In the genomic region with DNA sequence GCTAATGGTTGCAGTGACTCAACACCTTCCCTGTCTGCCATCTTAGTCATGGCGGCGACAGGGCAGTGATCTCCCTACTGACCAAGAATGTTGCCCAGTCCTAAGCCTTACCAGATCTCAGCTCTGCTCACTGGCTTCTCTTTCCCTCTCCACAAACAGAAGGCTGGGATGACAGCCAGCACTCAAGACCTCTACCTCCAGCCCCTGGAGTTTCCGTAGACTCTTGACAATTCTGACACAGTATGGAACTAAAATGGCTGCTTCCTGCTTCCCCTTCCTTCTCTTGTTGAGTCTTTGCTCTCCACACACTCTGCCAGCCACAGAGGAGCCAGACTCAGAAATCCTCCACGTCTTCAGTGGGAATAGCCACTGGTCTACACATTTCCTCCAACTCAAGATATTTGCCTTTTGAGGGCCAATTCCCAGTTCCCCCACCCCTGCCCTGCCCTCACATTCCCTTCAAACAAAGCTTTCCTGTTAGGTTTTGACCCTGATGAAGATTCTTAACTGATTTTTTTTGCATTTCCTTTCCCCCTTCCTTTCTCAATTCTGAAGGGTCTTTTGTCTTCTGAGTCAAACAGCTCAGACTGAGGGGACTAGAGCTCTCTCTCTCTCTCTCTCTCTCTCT, we compare ENCODE assay signal across 7 mouse cellular contexts. TPM values are rescaled to one million over a fixed set of nuclear protein-coding genes. Genes with fewer than 3 reads are reported as not detected.
DNase-seq lines count a peak whose midpoint lies in the region; ATAC-seq and TF ChIP-seq lines count a peak whose summit lies in the region.

No protein-coding gene starts in this region.

- H3K4me3 ChIP-seq in liver, embryonic 11.5 days (ENCODE audit: low read depth, low read length): no peak overlapping the region
- H3K4me3 ChIP-seq in liver, postnatal 0 days (ENCODE audit: low read depth, low read length): no peak overlapping the region
- H3K4me3 ChIP-seq in embryonic facial prominence, embryonic 12.5 days: no peak overlapping the region
- no peak overlapping the region for H3K4me3 ChIP-seq in hindbrain, embryonic 12.5 days
- H3K4me3 ChIP-seq in neural tube, embryonic 14.5 days (ENCODE audit: low read depth, low read length): no peak overlapping the region

- peak overlapping the region; percentile 16; the same call in 1 of the 2 replicates for H3K27ac ChIP-seq in liver, embryonic 11.5 days (ENCODE audit: low read depth, low read length)
- no peak overlapping the region; the same call in 1 of the 2 replicates for H3K27ac ChIP-seq in liver, postnatal 0 days (ENCODE audit: low read depth)
- H3K27ac ChIP-seq in embryonic facial prominence, embryonic 12.5 days: peak overlapping the region; percentile 98
- H3K27ac ChIP-seq in hindbrain, embryonic 12.5 days: peak overlapping the region; percentile 91
- H3K27ac ChIP-seq in neural tube, embryonic 14.5 days (ENCODE audit: low read depth, low read length): peak overlapping the region; percentile 75

- H3K27me3 ChIP-seq in liver, embryonic 11.5 days (replicated peaks; ENCODE audit: control insufficient read depth, insufficient read depth, low read length): no peaks in the 10 kb centered on the region
- H3K27me3 ChIP-seq in liver, postnatal 0 days (ENCODE audit: insufficient read depth, low read length): no peaks in the 10 kb centered on the region
- H3K27me3 ChIP-seq in embryonic facial prominence, embryonic 12.5 days: no peaks in the 10 kb centered on the region
- H3K27me3 ChIP-seq in hindbrain, embryonic 12.5 days: no peaks in the 10 kb centered on the region
- H3K27me3 ChIP-seq in neural tube, embryonic 14.5 days (ENCODE audit: control insufficient read depth, insufficient read depth, low read length): no peaks in the 10 kb centered on the region

- TF ChIP-seq CTCF in liver, postnatal 0 days (IDR thresholded peaks at IDR 0.05; ENCODE audit: low read depth): no peak

- H3K9me3 ChIP-seq in liver, embryonic 11.5 days (ENCODE audit: control insufficient read depth, low read length): no peaks in the 10 kb centered on the region
- H3K9me3 ChIP-seq in liver, postnatal 0 days (ENCODE audit: low read length): no peaks in the 10 kb centered on the region
- no peaks in the 10 kb centered on the region for H3K9me3 ChIP-seq in embryonic facial prominence, embryonic 12.5 days
- H3K9me3 ChIP-seq in hindbrain, embryonic 12.5 days (replicated peaks): no peaks in the 10 kb centered on the region
- no peaks in the 10 kb centered on the region for H3K9me3 ChIP-seq in neural tube, embryonic 14.5 days (ENCODE audit: control insufficient read depth, low read length)

- TF ChIP-seq EP300 in liver, postnatal 0 days (IDR thresholded peaks at IDR 0.05; ENCODE audit: low read depth): no peak

- H3K36me3 ChIP-seq in liver, embryonic 11.5 days (ENCODE audit: control insufficient read depth, insufficient read depth, low read length): no peaks in the 10 kb centered on the region
- H3K36me3 ChIP-seq in liver, postnatal 0 days (replicated peaks; ENCODE audit: insufficient read depth, low read length): no peaks in the 10 kb centered on the region
- 0 out of 2 replicates have a peak, but pooled peaks cover 5% of the 10 kb centered on the region for H3K36me3 ChIP-seq in embryonic facial prominence, embryonic 12.5 days
- H3K36me3 ChIP-seq in hindbrain, embryonic 12.5 days: no peaks in the 10 kb centered on the region
- no peaks in the 10 kb centered on the region for H3K36me3 ChIP-seq in neural tube, embryonic 14.5 days (ENCODE audit: control insufficient read depth, insufficient read depth, low read length)

- H3K4me2 ChIP-seq in liver, embryonic 11.5 days: no peak overlapping the region
- H3K4me2 ChIP-seq in liver, postnatal 0 days (ENCODE audit: low read depth, low read length): no peak overlapping the region
- H3K4me2 ChIP-seq in embryonic facial prominence, embryonic 12.5 days (replicated peaks): no peak overlapping the region
- H3K4me2 ChIP-seq in hindbrain, embryonic 12.5 days (replicated peaks): no peak overlapping the region
- H3K4me2 ChIP-seq in neural tube, embryonic 14.5 days (ENCODE audit: low read depth, low read length): no peak overlapping the region

- WGBS in liver, embryonic 11.5 days: 77% methylated on average over 4 of the region's 4 CpGs
- WGBS in liver, postnatal 0 days (ENCODE audit: insufficient replicate concordance): 76% methylated on average over 4 of the region's 4 CpGs
- 64% methylated on average over 4 of the region's 4 CpGs for WGBS in embryonic facial prominence, embryonic 12.5 days
- 79% methylated on average over 4 of the region's 4 CpGs for WGBS in hindbrain, embryonic 12.5 days
- WGBS in neural tube, embryonic 14.5 days: 86% methylated on average over 4 of the region's 4 CpGs

- no peak for ATAC-seq in liver, embryonic 11.5 days (replicated peaks; ENCODE audit: low FRiP score)
- no peak for ATAC-seq in liver, postnatal 0 days
- ATAC-seq in embryonic facial prominence, embryonic 12.5 days (ENCODE audit: insufficient number of reproducible peaks, insufficient read depth, low FRiP score, low TSS enrichment): no peak
- ATAC-seq in hindbrain, embryonic 12.5 days (ENCODE audit: low FRiP score): no peak
- no peak for ATAC-seq in neural tube, embryonic 14.5 days (ENCODE audit: low read depth)
- ATAC-seq in megakaryocyte, adult 5-6 weeks (ENCODE audit: poor library complexity, severe bottlenecking): no peak

- DNase-seq in liver, embryonic 11.5 days (ENCODE audit: low spot score): no peak
- DNase-seq in liver, postnatal 0 days: no peak
- DNase-seq in adrenal gland, postnatal 25 days: no peak

- no peak overlapping the region for H3K9ac ChIP-seq in liver, embryonic 11.5 days (ENCODE audit: low read depth, low read length)
- no peak overlapping the region for H3K9ac ChIP-seq in liver, postnatal 0 days (replicated peaks)
- no peak overlapping the region for H3K9ac ChIP-seq in embryonic facial prominence, embryonic 12.5 days
- H3K9ac ChIP-seq in hindbrain, embryonic 12.5 days: no peak overlapping the region
- H3K9ac ChIP-seq in neural tube, embryonic 14.5 days (replicated peaks; ENCODE audit: low read depth, low read length): no peak overlapping the region

- H3K4me1 ChIP-seq in liver, embryonic 11.5 days (replicated peaks; ENCODE audit: control insufficient read depth, insufficient read depth, low read length): peaks cover 12% of the 10 kb centered on the region
- H3K4me1 ChIP-seq in liver, postnatal 0 days (ENCODE audit: insufficient read depth): peaks cover 3% of the 10 kb centered on the region; the same call in 1 of the 2 replicates
- peaks cover 89% of the 10 kb centered on the region for H3K4me1 ChIP-seq in embryonic facial prominence, embryonic 12.5 days
- H3K4me1 ChIP-seq in hindbrain, embryonic 12.5 days: peaks cover 77% of the 10 kb centered on the region
- peaks cover 46% of the 10 kb centered on the region for H3K4me1 ChIP-seq in neural tube, embryonic 14.5 days (ENCODE audit: control insufficient read depth, insufficient read depth, low read length)

RNA-seq across cellular contexts. Expression of a gene that starts 22.3 kb away (rescaled TPM):
- 3.6 and 4.1 TPM in 2 replicates for polyA plus RNA-seq in liver, embryonic 11.5 days (2014; fragmentation: Nextera tagmentation; extraction: Ambion mirVana)
- polyA plus RNA-seq in liver, postnatal 0 days (2015; fragmentation: Nextera tagmentation; extraction: Ambion mirVana): 0.67 and 0.73 TPM in 2 replicates
- polyA plus RNA-seq in embryonic facial prominence, embryonic 12.5 days (2016; fragmentation: Nextera tagmentation; extraction: Ambion mirVana): 25.9 and 26.7 TPM in 2 replicates
- 17.3 and 17.7 TPM in 2 replicates for polyA plus RNA-seq in hindbrain, embryonic 12.5 days (2016; fragmentation: Nextera tagmentation; extraction: Ambion mirVana)
- polyA plus RNA-seq in neural tube, embryonic 14.5 days (2014; fragmentation: Nextera tagmentation; extraction: Ambion mirVana): 3.9 and 4.9 TPM in 2 replicates
- total RNA-seq in adrenal gland, postnatal 25 days (2021): 15.2 and 18.1 TPM in 2 replicates
- 0.11 and 0.14 TPM in 2 replicates for total RNA-seq in megakaryocyte, adult 5-6 weeks (2015)
- 0.16 TPM in 1 of 2 replicates, not detected in the other for total RNA-seq in megakaryocyte, adult 5-6 weeks (2017)
